Mouse (Mus musculus) liver, embryonic 14.5 days (tissue): Measurements from ENCODE around the gene Olfr1368. TPM values are rescaled to one million over a fixed set of nuclear protein-coding genes. Genes with fewer than 3 reads are reported as not detected.
"Not testable (repeated sequence)": the region's sequence is repeated elsewhere in the genome, so short reads cannot be mapped to it uniquely, and the experiment has no call there.

Source experiments
- ATAC-seq: fragments of 200-750 bp; cut with Nextera tagmentation; 2 replicates; pipeline ENCODE4 v1.8.0; 2017; ENCODE audit warnings: moderate number of reproducible peaks, mild to moderate bottlenecking, moderate library complexity; ENCODE audit not compliant: insufficient read depth
- DNase-seq, 3 experiments: peaks; one replicate each; pipeline ENCODE4 v3.0.0-alpha.2; 2012 to 2013; ENCODE audit warnings: low read depth in 3 of 3, low spot score in 3 of 3
- H3K27ac ChIP-seq: fragments of 300-500 bp; sonication (generic); 2 replicates; pipeline ENCODE4 v1.5.1; 2014; ENCODE audit warnings: moderate library complexity, mild to moderate bottlenecking, control low read depth, inconsistent platforms
- H3K27me3 ChIP-seq: fragments of 300-500 bp; sonication (generic); 2 replicates; pipeline ENCODE4 v1.6.1; 2014; ENCODE audit warnings: mild to moderate bottlenecking, low read length, moderate library complexity; ENCODE audit not compliant: control insufficient read depth, insufficient read depth
- H3K36me3 ChIP-seq: fragments of 300-500 bp; sonication (generic); replicated peaks from 2 replicates; pipeline ENCODE4 v1.6.1; 2014; ENCODE audit warnings: low read depth; ENCODE audit not compliant: control insufficient read depth, insufficient read depth
- H3K4me1 ChIP-seq, 2 experiments: fragments of 200-500 bp in 1 of 2; fragments of 300-500 bp in 1 of 2; sonication (generic) in 1 of 2; replicated peaks; 2 replicates each; pipeline ENCODE4 v1.6.1; 2012 to 2014; ENCODE audit warnings: antibody characterized with exemption in 1 of 2, inconsistent platforms in 1 of 2, low read length in 1 of 2; ENCODE audit not compliant: control insufficient read depth in 2 of 2, insufficient read depth in 2 of 2
- H3K4me2 ChIP-seq: fragments of 300-500 bp; sonication (generic); 2 replicates; pipeline ENCODE4 v1.6.1; 2014; ENCODE audit warnings: low read depth, mild to moderate bottlenecking, control low read depth, moderate library complexity
- H3K4me3 ChIP-seq, 2 experiments: fragments of 200-500 bp in 1 of 2; fragments of 300-500 bp in 1 of 2; sonication (generic) in 1 of 2; 2 replicates each; pipeline ENCODE4 v1.5.1; 2012 to 2014; ENCODE audit warnings: low read depth in 2 of 2, low read length in 2 of 2, mild to moderate bottlenecking in 2 of 2, control low read depth in 1 of 2, inconsistent platforms in 1 of 2, moderate library complexity in 1 of 2; ENCODE audit not compliant: insufficient read depth in 1 of 2
- H3K9ac ChIP-seq: fragments of 300-500 bp; sonication (generic); replicated peaks from 2 replicates; pipeline ENCODE4 v1.6.1; 2014; ENCODE audit warnings: mild to moderate bottlenecking, control low read depth, moderate library complexity
- H3K9me3 ChIP-seq: fragments of 300-500 bp; sonication (generic); 2 replicates; pipeline ENCODE4 v1.6.1; 2016; ENCODE audit warnings: low read length, mixed read lengths; ENCODE audit not compliant: control insufficient read depth
- CTCF ChIP-seq: IDR thresholded peaks from 2 replicates; pipeline ENCODE4 v1.5.1; 2016; ENCODE audit warnings: antibody characterized with exemption, low read depth, control low read depth
- EP300 ChIP-seq: IDR thresholded peaks from 2 replicates; pipeline ENCODE4 v1.6.1; 2016; ENCODE audit warnings: antibody characterized with exemption, low read depth
- WGBS: fragments of 180-500 bp; shearing (Covaris S2); extraction: QIAGEN DNeasy Blood & Tissue Kit; methylation state at CpG from one replicate; pipeline ENCODE4 v1.1.7; 2014; ENCODE audit not compliant: insufficient replicate concordance; 5-methylcytosine and 5-hydroxymethylcytosine counted together
- polyA plus RNA-seq, 2 experiments: library from polyadenylated mRNA; depleted of rRNA in 1 of 2; stranded (reverse) in 1 of 2; unstranded in 1 of 2; fragments of >200 nt; fragmentation: Nextera tagmentation in 1 of 2; extraction: Ambion mirVana in 1 of 2; gene quantifications; 2 replicates each; pipeline versions ENCODE4 v1.2.1 to v1.2.3; 2012 to 2014

Gene Olfr1368
- polyA plus RNA-seq, 2 experiments, result not detected

- Histone ChIP-seq H3K36me3 (no peaks in the 10 kb centered on the region), H3K4me2 (peak overlapping the region; percentile 94), H3K9me3 (no peaks in the 10 kb centered on the region), H3K27me3 (peaks cover 17% of the 10 kb centered on the region), H3K4me1 (peaks cover 5 to 14% of the 10 kb centered on the region in 2 experiments), H3K27ac (no peak overlapping the region), H3K4me3 (peak overlapping the region; percentile 74 to 78), H3K9ac (no peak overlapping the region)
- DNase-seq, result peak in 1 of 3 experiments; percentile 66
- 1% methylated on average over 19 of the region's 19 CpGs for WGBS
- no peak for ATAC-seq
- TF ChIP-seq EP300 (no peak), CTCF (peak; percentile 88)
Observed at GRCm38 (mm10) chr13:21158785-21159474, 13.3 kb upstream of the Olfr1368 start.

GRCm38 (mm10) chr13:21158071-21158470, 12.4 kb upstream of the Olfr1368 start:
- DNase-seq, result no peak
- H3K27me3 ChIP-seq, result peaks cover 17% of the 10 kb centered on the region

GRCm38 (mm10) chr13:21155888-21156287, 10.2 kb upstream of the Olfr1368 start:
- WGBS, result 55% methylated on average over 5 of the region's 5 CpGs
- Histone ChIP-seq H3K9ac (no peak overlapping the region), H3K27me3 (peaks cover 17% of the 10 kb centered on the region), H3K27ac (no peak overlapping the region), H3K36me3 (no peaks in the 10 kb centered on the region), H3K4me3 (no peak overlapping the region), H3K4me2 (no peak overlapping the region), H3K9me3 (no peaks in the 10 kb centered on the region), H3K4me1 (peaks cover 2 to 9% of the 10 kb centered on the region in 2 experiments; a peak in 3 of 4 replicates)
- ATAC-seq (no peak), DNase-seq (no peak)
- no peak for TF ChIP-seq CTCF
- TF ChIP-seq EP300, result no peak

More at GRCm38 (mm10) chr13:21158071-21158470, 12.4 kb upstream of the Olfr1368 start:
- Histone ChIP-seq H3K27ac (no peak overlapping the region), H3K9ac (no peak overlapping the region), H3K9me3 (no peaks in the 10 kb centered on the region), H3K4me1 (peaks cover 5 to 14% of the 10 kb centered on the region in 2 experiments), H3K4me3 (no peak overlapping the region), H3K36me3 (no peaks in the 10 kb centered on the region), H3K4me2 (peak overlapping the region; percentile 94)
- no peak for ATAC-seq
- WGBS, result 9% methylated on average over 9 of the region's 9 CpGs
- TF ChIP-seq CTCF (no peak), EP300 (no peak)

GRCm38 (mm10) chr13:21142421-21142820, 3.2 kb downstream of the Olfr1368 start:
- Histone ChIP-seq H3K27ac (no peak overlapping the region), H3K9ac (no peak overlapping the region), H3K27me3 (no peaks in the 10 kb centered on the region), H3K4me3 (no peak overlapping the region), H3K36me3 (no peaks in the 10 kb centered on the region), H3K4me2 (no peak overlapping the region), H3K4me1 (no peaks in the 10 kb centered on the region), H3K9me3 (no peaks in the 10 kb centered on the region)
- 29% methylated on average over 8 of the region's 8 CpGs for WGBS
- ATAC-seq (no peak), DNase-seq (no peak)
- peak; percentile 38 for TF ChIP-seq CTCF
- TF ChIP-seq EP300, result no peak

GRCm38 (mm10) chr13:21129339-21129738, 16.3 kb downstream of the Olfr1368 start, which contains the start of gene Olfr263:
Gene Olfr263 (plus strand): TSS chr13:21129639.
- ATAC-seq, H3K4me3 ChIP-seq, H3K4me1 ChIP-seq, H3K4me2 ChIP-seq, H3K9me3 ChIP-seq, DNase-seq, H3K27me3 ChIP-seq, H3K27ac ChIP-seq, H3K36me3 ChIP-seq, H3K9ac ChIP-seq: not testable (repeated sequence)
- WGBS, result 51% methylated on average over 3 of the region's 3 CpGs
